Mouse (Mus musculus): ENCODE measurements around the gene Exosc6. TPM values are rescaled to one million over a fixed set of nuclear protein-coding genes. Genes with fewer than 3 reads are reported as not detected.
"Not testable (repeated sequence)": the region's sequence is repeated elsewhere in the genome, so short reads cannot be mapped to it uniquely, and the experiment has no call there.

Exosc6 gene
- polyA plus RNA-seq, 1 experiment, result 5.0 TPM

DNA sequence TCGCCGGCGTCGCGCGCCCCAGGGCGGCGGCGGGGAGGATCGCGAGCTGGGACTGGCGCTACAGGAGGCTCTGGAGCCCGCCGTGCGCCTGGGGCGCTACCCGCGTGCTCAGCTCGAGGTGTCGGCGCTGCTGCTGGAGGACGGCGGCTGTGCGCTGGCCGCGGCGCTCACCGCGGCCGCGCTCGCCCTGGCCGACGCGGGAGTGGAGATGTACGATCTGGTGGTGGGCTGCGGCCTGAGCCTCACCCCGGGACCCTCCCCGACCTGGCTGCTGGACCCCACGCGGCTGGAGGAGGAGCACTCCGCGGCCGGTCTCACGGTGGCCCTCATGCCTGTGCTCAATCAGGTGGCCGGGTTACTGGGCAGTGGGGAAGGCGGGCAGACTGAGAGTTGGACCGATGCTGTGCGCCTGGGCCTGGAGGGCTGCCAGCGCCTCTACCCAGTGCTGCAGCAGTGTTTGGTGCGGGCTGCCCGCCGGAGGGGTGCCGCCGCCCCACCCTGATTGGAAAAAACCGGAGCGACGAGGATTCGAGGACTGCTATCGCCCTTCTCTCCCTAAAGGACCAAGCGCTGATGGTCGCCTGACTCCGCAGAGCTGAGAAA is 653 bp downstream of the Exosc6 start:
- Histone ChIP-seq H3K36me3 (ENCODE audit: control insufficient read depth) (peaks cover 66% of the 10 kb centered on the region), H3K27me3 (ENCODE audit: control insufficient read depth) (no peaks in the 10 kb centered on the region), H3K4me3 (replicated peaks) (peak overlapping the region; percentile 89), H3K9me3 (ENCODE audit: control insufficient read depth, low read length) (no peaks in the 10 kb centered on the region), H3K4me1 (ENCODE audit: control insufficient read depth) (peaks cover 67% of the 10 kb centered on the region)
- no peak for TF ChIP-seq TAL1 (IDR thresholded peaks at IDR 0.05; ENCODE audit: low read length)
- TF ChIP-seq GATA1 (IDR thresholded peaks at IDR 0.05; ENCODE audit: low read length), result no peak

DNA sequence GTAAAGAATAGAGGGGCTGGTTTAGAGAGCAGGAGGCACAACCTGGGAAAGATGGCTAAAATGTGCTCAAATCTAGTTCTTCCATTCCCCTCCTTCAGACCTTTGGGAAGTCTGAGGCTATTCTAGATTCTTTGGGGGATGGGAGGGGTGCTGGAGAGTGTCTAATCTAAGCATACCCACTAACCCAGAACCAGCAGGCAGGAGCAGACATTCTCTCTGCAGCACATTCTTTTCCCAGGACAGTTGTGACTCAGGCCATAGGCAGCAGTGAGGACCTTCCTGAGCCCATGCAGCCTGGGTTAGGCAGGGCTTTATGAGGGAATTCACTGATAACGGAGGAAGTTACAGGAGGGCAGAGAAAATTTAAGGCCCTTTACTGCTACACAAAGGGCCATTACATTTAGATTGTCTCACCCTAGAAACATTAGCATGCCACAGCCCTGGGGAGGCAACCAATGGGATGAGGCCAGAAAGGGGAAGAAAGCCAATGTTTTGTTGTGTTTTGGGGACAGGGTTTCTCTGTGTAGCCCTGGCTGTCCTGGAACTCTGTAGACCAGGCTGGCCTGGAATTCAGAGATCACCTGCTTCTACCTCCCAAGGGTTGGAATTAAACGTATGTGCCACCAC is 2.9 kb downstream of the Exosc6 start:
- H3K4me1 ChIP-seq (ENCODE audit: control insufficient read depth), result peaks cover 79% of the 10 kb centered on the region
- H3K27me3 ChIP-seq (ENCODE audit: control insufficient read depth), result peaks cover 3% of the 10 kb centered on the region
- peaks cover 43% of the 10 kb centered on the region for H3K36me3 ChIP-seq (ENCODE audit: control insufficient read depth)
- no peaks in the 10 kb centered on the region for H3K9me3 ChIP-seq (ENCODE audit: control insufficient read depth, low read length)
- no peak for TF ChIP-seq TAL1 (IDR thresholded peaks at IDR 0.05; ENCODE audit: low read length)
- TF ChIP-seq GATA1 (IDR thresholded peaks at IDR 0.05; ENCODE audit: low read length), result no peak
- no peak overlapping the region for H3K4me3 ChIP-seq (replicated peaks)

- Histone ChIP-seq H3K27me3 (ENCODE audit: control insufficient read depth) (peaks cover 15% of the 10 kb centered on the region), H3K36me3 (ENCODE audit: control insufficient read depth) (peaks cover 23% of the 10 kb centered on the region), H3K4me1 (ENCODE audit: control insufficient read depth) (peaks cover 58% of the 10 kb centered on the region), H3K4me3 (replicated peaks) (peak overlapping the region; percentile 72), H3K9me3 (ENCODE audit: control insufficient read depth, low read length) (no peaks in the 10 kb centered on the region)
- TF ChIP-seq GATA1 (IDR thresholded peaks at IDR 0.05; ENCODE audit: low read length) (no peak), TAL1 (IDR thresholded peaks at IDR 0.05; ENCODE audit: low read length) (no peak)
Measured at GRCm38 (mm10) chr8:111061688-111062071, 5.5 kb downstream of the Exosc6 start.

- H3K4me1 ChIP-seq (ENCODE audit: control insufficient read depth), result peaks cover 53% of the 10 kb centered on the region
- peak overlapping the region; percentile 72 for H3K4me3 ChIP-seq (replicated peaks)
- H3K27me3 ChIP-seq (ENCODE audit: control insufficient read depth), result peaks cover 18% of the 10 kb centered on the region
- TF ChIP-seq GATA1 (IDR thresholded peaks at IDR 0.05; ENCODE audit: low read length), result no peak
- no peak for TF ChIP-seq TAL1 (IDR thresholded peaks at IDR 0.05; ENCODE audit: low read length)
- no peaks in the 10 kb centered on the region for H3K9me3 ChIP-seq (ENCODE audit: control insufficient read depth, low read length)
- peaks cover 17% of the 10 kb centered on the region for H3K36me3 ChIP-seq (ENCODE audit: control insufficient read depth)
Measured at GRCm38 (mm10) chr8:111062072-111062757, 6.1 kb downstream of the Exosc6 start.

DNA sequence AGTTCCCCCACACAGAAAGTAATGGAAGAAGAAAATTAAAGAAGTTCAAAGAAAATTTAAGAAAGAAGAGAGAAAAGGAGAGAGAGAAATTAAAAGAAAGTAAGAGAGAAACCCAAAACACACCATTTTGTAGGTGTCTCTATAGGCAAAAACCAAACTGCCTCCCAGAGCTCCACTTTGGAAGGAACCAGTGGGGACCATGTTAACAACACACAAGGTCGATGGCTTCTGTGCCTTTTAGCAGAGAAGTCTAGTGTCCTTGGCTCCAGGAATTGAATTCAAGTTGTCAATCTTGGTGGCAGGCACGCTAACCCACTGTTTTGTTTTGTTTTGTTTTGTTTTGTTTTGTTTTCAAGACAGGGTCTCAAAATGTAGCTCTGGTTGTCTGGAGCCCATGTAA is 6.8 kb downstream of the Exosc6 start:
- TF ChIP-seq GATA1 (IDR thresholded peaks at IDR 0.05; ENCODE audit: low read length) (no peak), TAL1 (IDR thresholded peaks at IDR 0.05; ENCODE audit: low read length) (no peak)
- Histone ChIP-seq H3K4me1 (ENCODE audit: control insufficient read depth) (peaks cover 48% of the 10 kb centered on the region), H3K9me3 (ENCODE audit: control insufficient read depth, low read length) (no peaks in the 10 kb centered on the region), H3K27me3 (ENCODE audit: control insufficient read depth) (peaks cover 18% of the 10 kb centered on the region), H3K36me3 (ENCODE audit: control insufficient read depth) (peaks cover 11% of the 10 kb centered on the region), H3K4me3 (replicated peaks) (no peak overlapping the region)

- no peaks in the 10 kb centered on the region for H3K36me3 ChIP-seq (ENCODE audit: control insufficient read depth)
- H3K27me3 ChIP-seq (ENCODE audit: control insufficient read depth), result peaks cover 22% of the 10 kb centered on the region
- H3K9me3 ChIP-seq (ENCODE audit: control insufficient read depth, low read length), result no peaks in the 10 kb centered on the region
- H3K4me1 ChIP-seq (ENCODE audit: control insufficient read depth), result peaks cover 26% of the 10 kb centered on the region
- no peak overlapping the region for H3K4me3 ChIP-seq (replicated peaks)
- no peak for TF ChIP-seq TAL1 (IDR thresholded peaks at IDR 0.05; ENCODE audit: low read length)
- TF ChIP-seq GATA1 (IDR thresholded peaks at IDR 0.05; ENCODE audit: low read length), result no peak
Measured at GRCm38 (mm10) chr8:111066308-111066707, 10.2 kb downstream of the Exosc6 start.

- H3K4me3 ChIP-seq (replicated peaks), result no peak overlapping the region
- no peaks in the 10 kb centered on the region for H3K36me3 ChIP-seq (ENCODE audit: control insufficient read depth)
- peaks cover 22% of the 10 kb centered on the region for H3K27me3 ChIP-seq (ENCODE audit: control insufficient read depth)
- TF ChIP-seq GATA1 (IDR thresholded peaks at IDR 0.05; ENCODE audit: low read length) (no peak), TAL1 (IDR thresholded peaks at IDR 0.05; ENCODE audit: low read length) (no peak)
- no peaks in the 10 kb centered on the region for H3K9me3 ChIP-seq (ENCODE audit: control insufficient read depth, low read length)
- H3K4me1 ChIP-seq (ENCODE audit: control insufficient read depth), result peaks cover 16% of the 10 kb centered on the region
Measured at GRCm38 (mm10) chr8:111067439-111067838, 11.3 kb downstream of the Exosc6 start.

- H3K4me3 ChIP-seq (replicated peaks); H3K9me3 ChIP-seq (ENCODE audit: control insufficient read depth, low read length); H3K4me1 ChIP-seq (ENCODE audit: control insufficient read depth); H3K36me3 ChIP-seq (ENCODE audit: control insufficient read depth): not testable (repeated sequence)
- peaks cover 21% of the 10 kb centered on the region for H3K27me3 ChIP-seq (ENCODE audit: control insufficient read depth)
Measured at GRCm38 (mm10) chr8:111068660-111069059, 12.5 kb downstream of the Exosc6 start.

DNA sequence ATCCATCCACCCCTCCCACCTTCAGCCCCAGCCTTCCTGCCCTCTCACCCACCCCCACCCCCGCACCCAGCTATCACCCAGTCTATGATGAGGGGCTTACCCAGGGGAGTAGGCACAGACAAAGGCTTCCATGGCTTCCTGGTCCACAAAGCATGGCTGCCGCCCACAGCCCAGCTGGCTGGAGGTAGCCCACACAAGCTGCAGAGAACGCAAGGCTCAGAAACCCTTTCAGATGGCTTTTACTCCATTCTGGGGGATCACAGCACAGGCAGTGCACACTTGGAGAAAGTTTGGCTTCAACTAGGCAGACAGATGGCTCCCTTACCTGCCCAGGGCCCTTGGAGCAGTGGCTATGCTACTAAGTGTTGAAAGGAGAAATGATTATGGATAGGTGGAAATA is 19.8 kb downstream of the Exosc6 start:
- Histone ChIP-seq H3K27me3 (ENCODE audit: control insufficient read depth) (peaks cover 14% of the 10 kb centered on the region), H3K9me3 (ENCODE audit: control insufficient read depth, low read length) (peaks cover 6% of the 10 kb centered on the region), H3K36me3 (ENCODE audit: control insufficient read depth) (no peaks in the 10 kb centered on the region), H3K4me3 (replicated peaks) (no peak overlapping the region), H3K4me1 (ENCODE audit: control insufficient read depth) (peaks cover under 1% of the 10 kb centered on the region; the same call in 1 of the 2 replicates)
- no peak for TF ChIP-seq GATA1 (IDR thresholded peaks at IDR 0.05; ENCODE audit: low read length)
- no peak for TF ChIP-seq TAL1 (IDR thresholded peaks at IDR 0.05; ENCODE audit: low read length)
